Mouse (Mus musculus) G1E (cell line): Measurements from ENCODE around the gene Ankrd63. TPM values are rescaled to one million over a fixed set of nuclear protein-coding genes. Genes with fewer than 3 reads are reported as not detected.

ENCODE experiments used
- ATAC-seq: 2 replicates; pipeline ENCODE4 v1.8.0; 2016; ENCODE audit warnings: mild to moderate bottlenecking; ENCODE audit not compliant: insufficient number of reproducible peaks, poor library complexity, low FRiP score, severe bottlenecking; ENCODE audit errors: extremely low read depth
- DNase-seq: peaks from one replicate; pipeline ENCODE4 v3.0.0; 2012; ENCODE audit warnings: low spot score
- H3K27me3 ChIP-seq: 2 replicates; pipeline ENCODE4 v1.6.1; 2012; ENCODE audit warnings: mild to moderate bottlenecking, low read length, inconsistent platforms; ENCODE audit not compliant: insufficient read depth
- H3K36me3 ChIP-seq: replicated peaks from 2 replicates; pipeline ENCODE3; 2012; ENCODE audit warnings: mild to moderate bottlenecking, inconsistent platforms
- H3K4me1 ChIP-seq: 2 replicates; pipeline ENCODE4 v1.6.1; 2012; ENCODE audit warnings: low read depth, low read length, inconsistent platforms, mixed read lengths; ENCODE audit not compliant: insufficient read depth
- H3K4me3 ChIP-seq: 2 replicates; pipeline ENCODE4 v1.5.1; 2012; ENCODE audit warnings: low read depth, mild to moderate bottlenecking, inconsistent platforms, low read length, moderate library complexity, mixed read lengths
- H3K9me3 ChIP-seq: replicated peaks from 2 replicates; pipeline ENCODE4 v1.6.1; 2012; ENCODE audit warnings: inconsistent platforms
- CTCF ChIP-seq: IDR thresholded peaks from 2 replicates; pipeline ENCODE4 v1.5.1; 2012; ENCODE audit warnings: low read depth, low read length, inconsistent platforms, mixed read lengths
- GATA1 ChIP-seq: IDR thresholded peaks from 2 replicates; pipeline ENCODE4 v1.6.1; 2012; ENCODE audit warnings: borderline replicate concordance, low read length, inconsistent platforms, mixed read lengths
- GATA2 ChIP-seq: IDR thresholded peaks from 2 replicates; pipeline ENCODE4 v1.6.1; 2012; ENCODE audit warnings: low read depth, low read length, inconsistent platforms, borderline replicate concordance
- POLR2AphosphoS5 ChIP-seq: IDR thresholded peaks from 2 replicates; pipeline ENCODE4 v1.6.1; 2012; ENCODE audit warnings: low read depth, low read length, inconsistent platforms; ENCODE audit not compliant: insufficient replicate concordance
- TAL1 ChIP-seq: conservative IDR thresholded peaks from 2 replicates; pipeline ENCODE4 v1.6.1; 2012; ENCODE audit warnings: low read depth, low read length, inconsistent platforms, mixed read lengths
- polyA plus RNA-seq: library from polyadenylated mRNA; stranded (reverse); fragments of >175 nt; gene quantifications from 2 replicates; pipeline ENCODE4 v1.2.3, GENCODE M21; 2012
- total RNA-seq, 2 experiments: library from RNA; stranded (forward) in 1 of 2; stranded (reverse) in 1 of 2; fragments of 200-1000 nt in 1 of 2; fragments of >200 nt in 1 of 2; fragmentation: Nextera tagmentation in 1 of 2; gene quantifications; 2 replicates each; pipeline ENCODE4 v1.2.3; 2014 to 2017

Ankrd63 gene
- total and polyA plus RNA-seq, 3 experiments = 0.05 TPM; not detected in 2

GRCm38 (mm10) chr2:118686693-118687092, 17.1 kb downstream of the Ankrd63 start:
- Histone ChIP-seq H3K4me3 (no peak overlapping the region), H3K36me3 (peaks cover 84% of the 10 kb centered on the region), H3K4me1 (peaks cover 9% of the 10 kb centered on the region), H3K9me3 (no peaks in the 10 kb centered on the region), H3K27me3 (no peaks in the 10 kb centered on the region)
- no peak for TF ChIP-seq GATA2
- TF ChIP-seq TAL1 = no peak
- TF ChIP-seq CTCF = no peak
- no peak for TF ChIP-seq POLR2AphosphoS5
- TF ChIP-seq GATA1 = no peak
- ATAC-seq (no peak), DNase-seq (no peak)

- H3K27me3 ChIP-seq = no peaks in the 10 kb centered on the region
- TF ChIP-seq TAL1 (no peak), POLR2AphosphoS5 (no peak)
- H3K9me3 ChIP-seq = no peaks in the 10 kb centered on the region
- ATAC-seq (no peak), DNase-seq (no peak)
- H3K4me3 ChIP-seq = no peak overlapping the region
- peaks cover 87% of the 10 kb centered on the region for H3K36me3 ChIP-seq
- peaks cover 9% of the 10 kb centered on the region for H3K4me1 ChIP-seq
These were observed 18.7 kb downstream of the Ankrd63 start for GRCm38 (mm10) chr2:118685088-118685487.

DNA sequence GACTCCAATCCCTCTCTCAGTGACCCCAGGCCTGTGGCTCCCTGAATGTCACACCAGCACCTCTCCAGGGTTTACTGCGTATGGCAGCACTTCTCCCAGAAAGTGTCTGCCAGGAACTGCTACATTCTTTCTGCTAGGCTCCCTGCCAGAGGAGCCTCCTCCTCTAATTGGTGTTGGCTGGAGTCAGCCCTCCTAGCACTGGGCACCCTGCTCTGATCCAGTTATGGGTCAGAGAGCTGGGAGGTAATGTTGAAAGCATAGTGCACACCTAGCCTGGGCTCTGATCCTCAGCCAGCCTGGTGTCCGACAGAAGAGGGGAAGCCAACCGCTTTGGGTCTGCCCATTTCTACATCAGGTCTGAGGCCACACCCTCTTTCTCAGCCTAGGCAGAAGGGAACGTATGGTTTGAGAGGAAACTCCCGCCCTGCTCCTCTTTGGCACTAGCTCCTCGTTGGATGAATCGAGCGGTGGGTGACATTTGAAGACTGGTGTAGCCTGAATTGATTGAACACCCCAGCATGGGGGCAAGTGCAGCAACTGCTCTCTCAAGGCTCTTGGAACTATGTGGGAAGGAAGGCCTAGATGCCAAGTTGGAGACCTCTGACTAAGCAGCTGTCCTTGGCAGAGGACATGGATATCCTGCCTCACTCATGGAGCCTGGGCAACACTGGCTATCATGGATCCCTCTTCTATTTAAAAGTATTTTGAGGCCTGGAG, 21.1 kb downstream of the Ankrd63 start:
- Histone ChIP-seq H3K4me3 (no peak overlapping the region), H3K4me1 (peaks cover 9% of the 10 kb centered on the region), H3K36me3 (peaks cover 87% of the 10 kb centered on the region), H3K27me3 (no peaks in the 10 kb centered on the region), H3K9me3 (no peaks in the 10 kb centered on the region)
- TF ChIP-seq GATA1 = no peak
- no peak for TF ChIP-seq POLR2AphosphoS5
- TF ChIP-seq TAL1 = no peak
- TF ChIP-seq CTCF = no peak
- no peak for TF ChIP-seq GATA2
- ATAC-seq = no peak
- no peak for DNase-seq

- H3K4me1 ChIP-seq = peaks cover 23% of the 10 kb centered on the region
- DNase-seq (no peak), ATAC-seq (no peak)
- peaks cover 87% of the 10 kb centered on the region for H3K36me3 ChIP-seq
- 0 out of 2 replicates have a peak, but pooled peaks cover 5% of the 10 kb centered on the region for H3K27me3 ChIP-seq
- no peak overlapping the region for H3K4me3 ChIP-seq
- TF ChIP-seq GATA1 = no peak
- H3K9me3 ChIP-seq = peaks cover 9% of the 10 kb centered on the region
These were observed 22.8 kb downstream of the Ankrd63 start for GRCm38 (mm10) chr2:118680926-118681325.

DNA sequence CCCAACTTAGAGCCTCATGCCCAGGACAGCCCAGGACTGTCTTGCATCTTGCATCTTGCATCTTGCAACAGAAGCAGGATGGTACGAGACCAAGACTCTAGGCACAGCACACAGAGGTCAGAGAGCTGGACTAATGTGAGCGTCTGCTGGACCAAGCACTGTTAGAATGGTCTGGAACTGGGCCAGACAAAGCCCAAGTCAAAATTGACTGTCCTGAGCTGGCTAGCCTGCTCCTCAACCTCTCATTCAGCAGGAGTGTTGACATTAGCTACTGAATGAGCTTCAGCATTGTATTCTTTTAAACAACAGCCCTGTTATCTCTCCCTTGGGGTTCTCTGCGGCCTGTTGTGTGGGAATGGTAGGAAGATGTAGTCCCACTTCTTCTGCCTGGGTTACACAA, 24.2 kb downstream of the Ankrd63 start:
- Histone ChIP-seq H3K4me1 (peaks cover 24% of the 10 kb centered on the region), H3K9me3 (peaks cover 9% of the 10 kb centered on the region), H3K27me3 (0 out of 2 replicates have a peak, but pooled peaks cover 5% of the 10 kb centered on the region), H3K4me3 (no peak overlapping the region), H3K36me3 (peaks cover 90% of the 10 kb centered on the region)
- DNase-seq (no peak), ATAC-seq (no peak)
- no peak for TF ChIP-seq GATA1
- no peak for TF ChIP-seq POLR2AphosphoS5
- no peak for TF ChIP-seq GATA2
- no peak for TF ChIP-seq TAL1
- no peak for TF ChIP-seq CTCF

- Histone ChIP-seq H3K27me3 (0 out of 2 replicates have a peak, but pooled peaks cover 5% of the 10 kb centered on the region), H3K4me1 (peaks cover 34% of the 10 kb centered on the region), H3K36me3 (peaks cover 98% of the 10 kb centered on the region), H3K9me3 (peaks cover 9% of the 10 kb centered on the region), H3K4me3 (no peak overlapping the region; the same call in 1 of the 2 replicates)
- no peak for DNase-seq
- no peak for ATAC-seq
- TF ChIP-seq GATA1 (no peak), POLR2AphosphoS5 (no peak), GATA2 (no peak), CTCF (no peak)
These were observed 25.9 kb downstream of the Ankrd63 start for GRCm38 (mm10) chr2:118677817-118678216.
